Mouse (Mus musculus): Measurements from ENCODE around the gene Apof.

The Apof gene

DNA sequence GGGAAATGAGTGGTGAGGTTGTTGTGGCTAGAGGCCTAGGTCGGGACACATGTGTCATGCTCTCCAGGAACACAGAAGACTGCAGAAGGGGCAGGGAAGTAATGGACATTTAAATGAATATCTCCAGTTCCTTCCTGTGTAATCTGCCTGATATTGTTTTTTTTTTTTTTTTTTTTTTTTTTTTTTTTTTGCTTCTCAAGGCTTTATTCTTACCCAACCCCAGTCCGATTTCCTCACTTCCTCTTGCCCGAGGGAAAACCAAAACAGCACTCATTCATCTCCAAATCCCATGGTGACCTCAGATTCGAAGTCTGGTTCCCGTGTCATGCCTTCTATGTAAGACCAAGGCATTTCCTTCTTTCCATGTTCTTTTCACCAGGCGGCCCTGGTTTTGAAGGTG is 29.8 kb downstream of the Apof start:
- DNase-seq (ENCODE audit: low read depth): no peak

GRCm38 (mm10) chr10:128298702-128299171 is 30.3 kb downstream of the Apof start, which contains the start of gene Il23a:
Gene Il23a, minus strand, starts transcription at chr10:128298752.
- no peak for DNase-seq (ENCODE audit: low read depth)

- no peak for DNase-seq (ENCODE audit: low read depth)
These were observed 33.9 kb downstream of the Apof start for GRCm38 (mm10) chr10:128302357-128302756.

- no peak for DNase-seq (ENCODE audit: low read depth)
These were observed 34.3 kb downstream of the Apof start for GRCm38 (mm10) chr10:128302785-128303125.

- peak; percentile 99 for DNase-seq (ENCODE audit: low read depth)
These were observed 34.9 kb downstream of the Apof start, which contains the start of gene Pan2 for GRCm38 (mm10) chr10:128303126-128304021. Gene Pan2, plus strand, starts transcription at chr10:128303335.

DNA sequence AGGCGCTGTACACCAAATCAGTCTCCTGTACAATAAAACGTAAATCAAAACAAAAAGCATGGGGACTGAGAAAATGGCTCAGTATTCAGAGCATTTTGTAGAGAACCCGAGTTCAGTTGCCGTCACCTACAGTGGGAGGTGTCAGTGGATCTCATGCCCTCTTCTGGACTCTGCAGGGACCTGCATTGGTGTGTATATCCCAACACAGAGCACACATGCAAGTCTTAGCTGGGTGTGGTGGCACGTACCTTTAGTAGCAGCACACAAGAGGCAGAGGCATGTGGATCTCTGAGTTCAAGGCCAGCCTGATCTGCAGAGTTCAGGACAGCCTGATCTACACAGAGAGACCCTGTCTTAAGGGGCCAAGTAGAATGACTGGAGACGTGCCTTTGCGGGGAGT is 41.2 kb downstream of the Apof start:
- no peak for DNase-seq (ENCODE audit: low read depth)

DNA sequence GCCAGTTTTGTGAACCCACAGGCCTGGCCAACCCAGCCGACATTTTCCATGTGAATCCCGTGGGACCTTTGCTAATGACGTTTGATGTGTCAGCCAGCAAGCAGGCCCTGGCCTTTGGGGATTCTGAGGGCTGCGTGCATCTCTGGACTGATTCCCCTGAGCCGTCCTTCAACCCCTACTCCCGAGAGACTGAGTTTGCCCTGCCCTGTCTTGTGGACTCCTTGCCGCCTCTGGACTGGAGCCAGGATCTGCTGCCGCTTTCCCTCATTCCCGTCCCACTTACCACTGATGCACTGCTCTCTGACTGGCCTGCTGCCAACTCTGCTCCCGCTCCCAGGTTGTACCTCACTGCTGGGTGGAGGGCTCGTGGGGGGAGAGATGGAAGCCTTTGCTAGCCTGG is 41.7 kb downstream of the Apof start:
- DNase-seq (ENCODE audit: low read depth): no peak

- DNase-seq (ENCODE audit: low read depth): no peak
These were observed 42.4 kb downstream of the Apof start for GRCm38 (mm10) chr10:128310902-128311301.

- no peak for DNase-seq (ENCODE audit: low read depth)
These were observed 47.1 kb downstream of the Apof start for GRCm38 (mm10) chr10:128315578-128315977.
